Mouse (Mus musculus) liver, postnatal 0 days (tissue): ENCODE measurements at regions not wholly inside any gene's neighbourhood (a gene's known extent, or its start where the extent isn't known, plus 50 kb on each side); places are given as distances from the start of the nearest gene placed in this dataset.

ENCODE experiments used
- CTCF ChIP-seq: sonication (generic); IDR thresholded peaks from 2 replicates; pipeline ENCODE4 v1.5.1; 2016; ENCODE audit warnings: antibody characterized with exemption, low read depth
- EP300 ChIP-seq: IDR thresholded peaks from 2 replicates; pipeline ENCODE4 v1.6.1; 2016; ENCODE audit warnings: antibody characterized with exemption, low read depth, mild to moderate bottlenecking

DNA sequence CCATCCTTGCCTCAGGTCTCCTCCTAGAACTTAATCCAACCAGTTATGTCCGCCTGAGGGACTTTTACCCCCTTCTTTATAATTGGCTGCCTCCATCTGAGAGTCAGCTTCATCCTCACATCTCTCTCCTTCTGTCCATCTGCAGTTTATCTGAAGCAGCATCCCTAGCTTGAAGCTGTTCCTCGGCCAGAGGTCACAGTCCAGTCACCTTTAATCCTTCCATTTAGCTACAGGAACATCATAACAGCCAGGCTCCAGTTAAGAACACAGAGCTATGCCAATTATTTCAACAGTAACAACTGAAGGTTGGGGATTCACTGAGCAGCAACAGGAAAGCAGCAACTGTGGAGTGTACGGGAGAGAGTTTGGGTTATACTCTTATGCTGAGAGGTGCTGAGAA is 179.0 kb downstream of the Ice1 start:
- TF ChIP-seq CTCF (no peak), EP300 (no peak)
